Mouse (Mus musculus) forebrain, embryonic 13.5 days (tissue): Measurements from ENCODE around the gene Rhox2f. TPM values are rescaled to one million over a fixed set of nuclear protein-coding genes. Genes with fewer than 3 reads are reported as not detected.
"Not testable (repeated sequence)": the region's sequence is repeated elsewhere in the genome, so short reads cannot be mapped to it uniquely, and the experiment has no call there.

ENCODE experiments used
- ATAC-seq: fragments of 200-750 bp; cut with Nextera tagmentation; 2 replicates; pipeline ENCODE4 v1.8.0; 2017
- H3K27ac ChIP-seq: fragments of 300-500 bp; sonication (generic); 2 replicates; pipeline ENCODE4 v1.5.1; 2015; ENCODE audit warnings: inconsistent platforms, mild to moderate bottlenecking, moderate library complexity
- H3K27me3 ChIP-seq: fragments of 300-500 bp; sonication (generic); 2 replicates; pipeline ENCODE4 v1.6.1; 2015; ENCODE audit warnings: mild to moderate bottlenecking, inconsistent platforms
- H3K36me3 ChIP-seq: fragments of 300-500 bp; sonication (generic); 2 replicates; pipeline ENCODE4 v1.6.1; 2015; ENCODE audit warnings: mild to moderate bottlenecking, inconsistent platforms; ENCODE audit not compliant: poor library complexity, severe bottlenecking
- H3K4me1 ChIP-seq: fragments of 300-500 bp; sonication (generic); 2 replicates; pipeline ENCODE4 v1.6.1; 2015; ENCODE audit warnings: inconsistent platforms
- H3K4me2 ChIP-seq: fragments of 300-500 bp; sonication (generic); 2 replicates; pipeline ENCODE4 v1.6.1; 2015; ENCODE audit warnings: inconsistent platforms, mild to moderate bottlenecking, moderate library complexity
- H3K4me3 ChIP-seq: fragments of 300-500 bp; sonication (generic); 2 replicates; pipeline ENCODE4 v1.5.1; 2015; ENCODE audit warnings: mild to moderate bottlenecking, inconsistent platforms
- H3K9ac ChIP-seq: fragments of 300-500 bp; sonication (generic); 2 replicates; pipeline ENCODE4 v1.6.1; 2015; ENCODE audit warnings: mild to moderate bottlenecking, inconsistent platforms
- H3K9me3 ChIP-seq: fragments of 300-500 bp; sonication (generic); replicated peaks from 2 replicates; pipeline ENCODE4 v1.6.1; 2016; ENCODE audit warnings: inconsistent platforms
- WGBS: fragments of 180-500 bp; shearing (Covaris S2); methylation state at CpG from one replicate; pipeline ENCODE4 v1.1.7; 2015; 5-methylcytosine and 5-hydroxymethylcytosine counted together
- polyA plus RNA-seq: library from polyadenylated mRNA; unstranded; fragments of >200 nt; fragmentation: Nextera tagmentation; extraction: Ambion mirVana; gene quantifications from 2 replicates; pipeline ENCODE4 v1.2.1, GENCODE M21; 2015

Gene Rhox2f
- not detected in 2 replicates for polyA plus RNA-seq

DNA sequence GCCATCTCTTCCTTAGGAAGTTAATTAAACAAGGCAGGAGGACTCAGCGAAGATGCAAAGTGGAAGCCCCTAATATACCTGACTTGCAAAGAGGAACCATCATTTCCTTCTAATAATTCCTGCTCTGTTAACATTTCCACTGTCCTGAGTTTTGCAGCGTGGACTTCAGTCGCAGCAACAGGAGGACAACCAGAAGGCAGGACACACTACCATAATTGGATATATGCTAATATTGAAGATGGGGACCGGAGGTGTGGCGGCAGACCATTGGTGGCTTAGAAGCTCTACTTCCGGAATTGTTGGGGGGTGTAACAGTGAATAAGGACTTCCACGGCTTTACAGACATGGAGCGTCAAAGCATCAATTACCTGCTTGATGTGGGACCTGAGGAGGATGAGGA, at the start of gene Rhox2f:
Gene Rhox2f (plus strand): TSS at position 301 of the 400 bp plus-strand sequence.
- not testable (repeated sequence) for H3K9me3 ChIP-seq, H3K9ac ChIP-seq, H3K27ac ChIP-seq, H3K4me2 ChIP-seq, H3K36me3 ChIP-seq, H3K27me3 ChIP-seq, H3K4me3 ChIP-seq, H3K4me1 ChIP-seq, ATAC-seq
- WGBS: 92% methylated on average over 8 of the region's 8 CpGs

DNA sequence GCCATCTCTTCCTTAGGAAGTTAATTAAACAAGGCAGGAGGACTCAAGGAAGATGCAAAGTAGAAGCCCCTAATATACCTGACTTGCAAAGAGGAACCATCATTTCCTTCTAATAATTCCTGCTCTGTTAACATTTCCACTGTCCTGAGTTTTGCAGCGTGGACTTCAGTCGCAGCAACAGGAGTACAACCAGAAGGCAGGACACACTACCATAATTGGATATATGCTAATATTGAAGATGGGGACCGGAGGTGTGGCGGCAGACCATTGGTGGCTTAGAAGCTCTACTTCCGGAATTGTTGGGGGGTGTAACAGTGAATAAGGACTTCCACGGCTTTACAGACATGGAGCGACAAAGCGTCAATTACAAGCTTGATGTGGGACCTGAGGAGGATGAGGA, 41.1 kb upstream of the Rhox2f start, which contains the start of gene Rhox2e:
Gene Rhox2e (plus strand): TSS at position 301 of the 400 bp plus-strand sequence.
- H3K36me3 ChIP-seq, ATAC-seq, H3K27me3 ChIP-seq, H3K27ac ChIP-seq, H3K4me2 ChIP-seq, H3K4me3 ChIP-seq, H3K9ac ChIP-seq, H3K9me3 ChIP-seq, H3K4me1 ChIP-seq: not testable (repeated sequence)
- WGBS: 91% methylated on average over 2 of the region's 8 CpGs

DNA sequence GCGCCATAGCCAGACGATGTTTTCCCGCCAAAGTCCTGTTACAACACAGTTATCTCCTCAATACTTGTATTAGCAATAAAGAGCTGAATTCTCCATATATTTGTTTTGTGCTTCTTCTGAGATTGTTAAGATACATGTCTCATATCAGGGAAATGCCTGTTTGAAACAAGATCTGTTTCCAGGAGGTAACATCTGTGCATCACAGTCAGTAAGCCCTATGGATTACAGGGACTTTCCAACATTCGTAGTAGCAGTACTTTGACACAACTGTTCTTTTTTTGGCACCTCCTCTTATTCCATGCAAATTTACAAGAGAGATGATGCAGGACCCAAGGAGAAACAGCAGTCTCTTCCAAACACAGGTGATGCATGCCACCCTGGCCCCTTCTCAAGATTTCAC, 29.5 kb upstream of the Rhox2f start, which contains the start of gene Rhox3e:
Gene Rhox3e (plus strand): TSS at position 301 of the 400 bp plus-strand sequence.
- no CpG with 5 or more reads among the region's 4 CpGs for WGBS
- not testable (repeated sequence) for H3K27me3 ChIP-seq

GRCm38 (mm10) chrX:37557112-37557511, 14.1 kb upstream of the Rhox2f start, which contains the start of gene Rhox4e:
Gene Rhox4e, plus strand, starts transcription at chrX:37557412.
- H3K9ac ChIP-seq, H3K4me1 ChIP-seq, ATAC-seq, H3K4me2 ChIP-seq, H3K27me3 ChIP-seq, H3K4me3 ChIP-seq, H3K36me3 ChIP-seq, H3K27ac ChIP-seq, H3K9me3 ChIP-seq: not testable (repeated sequence)
- 94% methylated on average over 9 of the region's 18 CpGs for WGBS

More for the DNA sequence above, 29.5 kb upstream of the Rhox2f start, which contains the start of gene Rhox3e:
- H3K4me3 ChIP-seq, H3K27ac ChIP-seq, H3K4me1 ChIP-seq, H3K36me3 ChIP-seq, H3K9ac ChIP-seq, H3K9me3 ChIP-seq, ATAC-seq, H3K4me2 ChIP-seq: not testable (repeated sequence)

- 40% methylated on average over 2 of the region's 2 CpGs for WGBS
- not testable (repeated sequence) for H3K9me3 ChIP-seq
Measured at GRCm38 (mm10) chrX:37572638-37573037, 1.4 kb downstream of the Rhox2f start.

DNA sequence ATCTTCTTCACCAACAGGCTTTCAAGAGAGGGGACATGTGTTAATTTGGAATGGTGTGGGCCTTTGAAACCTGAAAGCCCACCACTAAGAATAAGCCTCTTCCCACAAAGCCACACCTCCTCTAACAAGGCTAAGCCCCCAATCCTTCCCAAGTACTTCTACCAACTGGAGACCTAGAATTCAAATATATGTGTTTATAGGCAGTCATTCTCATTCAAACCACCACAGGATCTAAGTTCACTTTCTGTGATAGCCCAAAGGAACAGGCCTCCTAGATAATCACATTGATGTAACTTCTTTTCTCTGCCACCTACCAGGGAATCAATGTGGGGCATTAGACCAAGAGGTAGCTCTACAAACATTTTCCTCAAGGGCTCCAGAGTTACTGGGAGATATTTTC, 9.5 kb downstream of the Rhox2f start, which contains the start of gene Rhox3f:
Gene Rhox3f (plus strand): TSS at position 301 of the 400 bp plus-strand sequence.
- not testable (repeated sequence) for H3K27ac ChIP-seq

More at GRCm38 (mm10) chrX:37572638-37573037, 1.4 kb downstream of the Rhox2f start:
- H3K4me2 ChIP-seq, H3K4me3 ChIP-seq, H3K36me3 ChIP-seq, H3K9ac ChIP-seq, H3K27me3 ChIP-seq, H3K4me1 ChIP-seq, H3K27ac ChIP-seq, ATAC-seq: not testable (repeated sequence)

DNA sequence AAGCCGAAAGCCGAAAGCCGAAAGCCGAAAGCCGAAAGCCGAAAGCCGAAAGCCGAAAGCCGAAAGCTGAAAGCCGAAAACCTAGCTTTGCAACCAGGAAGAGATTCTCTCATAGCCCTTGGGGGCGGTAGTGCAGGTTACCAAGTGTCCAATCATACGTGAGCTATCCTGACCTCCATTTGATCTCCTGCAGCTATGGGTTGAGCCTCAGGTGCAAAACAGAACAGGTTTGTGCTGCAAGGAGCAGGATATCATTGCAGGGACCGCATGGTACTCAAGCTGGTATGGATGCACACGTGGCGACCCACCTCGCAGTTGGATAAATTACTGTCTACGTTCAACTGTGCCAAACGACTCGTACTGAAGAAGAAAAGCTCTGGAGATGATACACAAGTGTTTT, 36.4 kb downstream of the Rhox2f start, which contains the start of gene Rhox4f:
Gene Rhox4f (minus strand): TSS at position 101 of the 400 bp plus-strand sequence.
- not testable (repeated sequence) for H3K27ac ChIP-seq, H3K9me3 ChIP-seq, H3K9ac ChIP-seq, ATAC-seq, H3K27me3 ChIP-seq, H3K4me1 ChIP-seq, H3K4me3 ChIP-seq, H3K4me2 ChIP-seq, H3K36me3 ChIP-seq
- WGBS: 94% methylated on average over 19 of the region's 19 CpGs

More for the DNA sequence above, 9.5 kb downstream of the Rhox2f start, which contains the start of gene Rhox3f:
- H3K4me3 ChIP-seq, H3K36me3 ChIP-seq, H3K4me2 ChIP-seq, H3K4me1 ChIP-seq, H3K9me3 ChIP-seq, H3K27me3 ChIP-seq, ATAC-seq, H3K9ac ChIP-seq: not testable (repeated sequence)

Other genes starting within 250 kb of the Rhox2f start
- gene Rhox3a2, start 191.4 kb upstream of the Rhox2f start, polyA plus RNA-seq: not detected in 2 replicates
- not detected in 2 replicates for gene Rhox4a2, start 180.6 kb upstream of the Rhox2f start, polyA plus RNA-seq
- gene Rhox2b, start 159.3 kb upstream of the Rhox2f start, polyA plus RNA-seq: not detected in 2 replicates
- gene Rhox4b, start 138.9 kb upstream of the Rhox2f start, polyA plus RNA-seq: not detected in 2 replicates
- not detected in 2 replicates for gene Rhox2c, start 117.7 kb upstream of the Rhox2f start, polyA plus RNA-seq
- gene Rhox3c, start 112.8 kb upstream of the Rhox2f start, polyA plus RNA-seq: not detected in 2 replicates
- gene Rhox4c, start 91.1 kb upstream of the Rhox2f start, polyA plus RNA-seq: not detected in 2 replicates
- gene Rhox2d, start 78.0 kb upstream of the Rhox2f start, polyA plus RNA-seq: not detected in 2 replicates
- gene Rhox4d, start 57.0 kb upstream of the Rhox2f start, polyA plus RNA-seq: not detected in 2 replicates
- not detected in 2 replicates for gene Rhox2e, start 41.0 kb upstream of the Rhox2f start, polyA plus RNA-seq
- gene Rhox3e, start 29.4 kb upstream of the Rhox2f start, polyA plus RNA-seq: not detected in 2 replicates
- not detected in 2 replicates for gene Rhox4e, start 14.0 kb upstream of the Rhox2f start, polyA plus RNA-seq
- gene Rhox3f, start 9.6 kb downstream of the Rhox2f start, polyA plus RNA-seq: not detected in 2 replicates
- not detected in 2 replicates for gene Rhox4f, start 36.3 kb downstream of the Rhox2f start, polyA plus RNA-seq
- not detected in 2 replicates for gene Rhox3g, start 57.2 kb downstream of the Rhox2f start, polyA plus RNA-seq
- not detected in 2 replicates for gene Rhox2g, start 72.1 kb downstream of the Rhox2f start, polyA plus RNA-seq
- gene Rhox4g, start 79.9 kb downstream of the Rhox2f start, polyA plus RNA-seq: not detected in 2 replicates
- gene Rhox3h, start 97.4 kb downstream of the Rhox2f start, polyA plus RNA-seq: not detected in 2 replicates
- gene Rhox2h, start 101.9 kb downstream of the Rhox2f start, polyA plus RNA-seq: not detected in 2 replicates
- gene Rhox5, start 233.4 kb downstream of the Rhox2f start, polyA plus RNA-seq: not detected in 2 replicates